Mouse (Mus musculus) kidney, postnatal 14 days (tissue): ENCODE measurements around the gene Fbxo8.
A peak's percentile ranks its signal among the peaks of the same experiment; 100 is the strongest.

ENCODE experiments used
- DNase-seq: peaks from one replicate; pipeline ENCODE4 v3.0.0; 2022; ENCODE audit warnings: mixed read lengths

Fbxo8 gene

DNA sequence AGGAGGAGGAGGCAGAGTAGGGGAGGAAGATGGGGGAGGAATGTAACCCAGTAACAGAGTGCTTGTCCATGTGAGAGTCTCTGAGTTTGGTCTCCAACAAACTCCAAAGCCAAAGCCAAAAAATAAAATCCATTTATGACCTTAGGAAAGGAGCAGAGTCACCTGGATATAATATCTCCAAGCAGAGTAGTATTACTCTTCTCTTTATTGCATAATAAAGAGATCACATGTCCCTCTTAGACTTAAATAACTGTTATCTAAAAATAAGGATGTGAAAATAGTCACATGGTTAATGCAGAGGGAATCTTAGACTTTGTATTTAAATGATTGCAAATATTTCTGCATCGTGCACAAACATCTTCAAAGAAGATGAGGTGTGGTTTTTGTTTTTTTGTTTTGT, 63.3 kb downstream of the Fbxo8 start:
- DNase-seq = no peak

DNA sequence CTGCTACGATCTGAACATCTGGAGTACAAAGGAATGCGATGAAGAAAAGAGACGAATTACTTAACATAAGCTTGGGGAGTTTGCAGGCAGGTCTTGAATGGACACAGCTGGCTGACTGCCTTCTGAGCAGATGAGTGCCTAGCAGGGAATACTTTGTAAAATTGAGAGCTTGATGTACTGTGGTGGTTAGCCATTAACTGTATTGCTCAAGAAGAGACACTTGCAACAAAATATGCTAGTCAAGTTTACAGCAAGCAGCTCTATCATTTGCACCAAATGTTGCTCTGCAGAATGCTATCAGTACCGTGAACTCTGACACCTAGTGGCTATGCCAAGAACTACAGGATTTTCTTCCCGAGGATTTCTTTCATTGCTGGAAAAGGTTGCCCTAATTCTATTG, 64.1 kb downstream of the Fbxo8 start:
- peak; percentile 66 for DNase-seq

DNA sequence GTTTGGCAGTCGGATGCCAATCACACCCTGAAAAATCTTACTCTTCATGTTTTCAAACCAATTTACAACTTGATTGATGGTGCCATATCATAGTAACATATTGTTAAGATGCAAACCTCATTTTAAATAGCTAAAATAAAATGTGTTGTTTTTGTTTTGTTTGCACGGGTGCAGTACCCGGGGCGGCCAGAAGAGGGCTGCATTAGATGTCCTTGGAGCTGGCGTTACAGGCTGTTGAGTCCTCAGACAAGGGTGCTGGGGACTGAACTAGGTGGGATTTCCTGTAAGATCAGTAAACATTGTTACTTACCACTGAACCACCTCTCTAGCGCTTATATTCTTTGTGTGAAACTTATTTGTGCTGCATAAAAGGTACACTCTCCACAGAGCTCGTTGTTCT, 65.4 kb downstream of the Fbxo8 start:
- peak; percentile 21 for DNase-seq

DNA sequence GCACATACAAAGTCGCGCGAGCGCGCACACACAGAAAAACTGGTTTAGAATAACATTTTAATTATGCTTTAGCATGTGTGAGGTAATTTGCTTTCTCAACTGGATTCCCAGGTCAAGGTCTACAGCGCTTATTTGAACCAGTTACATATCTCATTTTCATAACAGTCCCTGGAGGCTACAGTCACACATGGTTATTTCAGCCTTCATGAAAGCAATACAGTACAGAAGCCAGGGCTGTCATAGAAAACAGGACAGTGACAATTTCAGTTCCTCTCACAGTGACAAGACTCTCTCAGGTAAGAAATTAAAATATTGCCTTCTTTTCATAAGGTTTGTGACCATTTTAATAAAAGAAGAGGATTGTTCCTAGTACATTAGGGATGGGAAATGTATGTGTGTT, 66.4 kb downstream of the Fbxo8 start:
- no peak for DNase-seq

DNA sequence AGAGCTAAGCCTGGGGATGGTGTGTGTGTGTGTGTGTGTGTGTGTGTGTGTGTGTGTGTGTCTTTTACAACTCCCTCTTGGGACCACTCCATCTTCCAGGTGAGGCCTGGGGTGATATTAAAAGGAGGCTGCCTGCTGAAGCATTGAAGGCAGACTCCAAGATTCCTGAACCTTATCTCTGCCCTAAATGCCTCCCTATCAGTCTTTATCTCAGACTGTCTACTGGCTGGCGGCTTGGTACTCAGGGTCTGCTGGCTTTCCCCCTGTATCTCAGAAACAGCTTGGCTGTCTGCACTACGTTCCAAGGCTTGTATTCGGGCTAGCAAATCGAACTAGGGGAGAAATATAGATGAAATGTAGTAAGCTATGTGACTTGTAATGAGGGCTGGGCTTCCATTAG, 68.2 kb downstream of the Fbxo8 start:
- DNase-seq = no peak

GRCm38 (mm10) chr8:56619571-56619970, 68.7 kb downstream of the Fbxo8 start:
- no peak for DNase-seq

GRCm38 (mm10) chr8:56620691-56621090, 69.8 kb downstream of the Fbxo8 start:
- DNase-seq = no peak

GRCm38 (mm10) chr8:56621093-56621492, 70.2 kb downstream of the Fbxo8 start:
- DNase-seq = no peak

DNA sequence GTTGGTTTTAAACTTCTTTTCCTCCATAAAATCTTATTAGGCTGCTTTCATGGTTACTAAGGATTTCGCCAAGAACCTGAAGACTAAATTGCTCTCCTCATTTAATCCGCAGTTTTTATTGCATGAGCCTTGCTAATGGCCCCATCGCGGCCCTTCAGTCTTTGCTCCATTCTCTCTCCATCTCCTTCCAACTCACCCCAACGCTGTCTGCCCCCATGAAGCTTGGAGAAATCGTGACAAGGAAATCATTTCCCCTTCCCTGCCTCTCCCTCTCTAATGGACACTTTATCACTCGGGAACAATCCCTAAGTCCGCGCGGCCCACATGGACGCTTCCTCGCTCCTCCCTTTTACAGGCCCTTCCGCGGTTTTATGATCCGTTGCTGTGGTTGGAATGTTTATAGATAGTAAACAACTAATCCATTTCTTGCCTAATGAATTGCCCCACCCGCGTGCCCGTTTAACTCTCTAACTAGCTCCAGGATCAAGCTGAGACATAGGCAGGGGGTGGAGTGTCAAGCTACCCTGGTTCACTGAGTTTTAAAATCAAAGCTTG, 71.7 kb downstream of the Fbxo8 start:
- no peak for DNase-seq

- no peak for DNase-seq
Observed at GRCm38 (mm10) chr8:56623346-56623745, 72.5 kb downstream of the Fbxo8 start.

DNA sequence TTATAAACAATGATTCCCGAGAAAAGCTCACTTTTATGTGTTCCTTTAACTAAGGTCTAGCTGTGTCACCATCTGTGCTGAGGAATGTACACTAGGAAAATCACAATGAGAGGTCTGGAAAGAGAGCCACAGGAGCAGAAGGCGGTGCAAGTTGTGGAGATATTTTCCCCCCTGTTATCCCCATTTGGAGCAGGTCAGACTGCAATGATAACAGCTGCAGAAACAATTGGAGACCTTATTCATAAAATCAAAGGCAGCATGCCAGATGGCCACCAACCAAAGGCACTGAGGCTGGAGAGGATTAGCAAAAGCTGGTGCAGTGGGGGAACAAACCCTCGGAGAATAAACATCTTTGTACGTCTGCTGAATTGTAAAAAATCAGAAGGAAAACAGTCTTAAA, 78.3 kb downstream of the Fbxo8 start:
- DNase-seq = no peak

- DNase-seq = no peak
Observed at GRCm38 (mm10) chr8:56639277-56639676, 88.4 kb downstream of the Fbxo8 start.
